Mouse (Mus musculus): ENCODE data around the gene Dapk2.

- TF ChIP-seq POLR2A (IDR thresholded peaks at IDR 0.05; ENCODE audit: insufficient read depth, low read depth, low read length) (no peak), CTCF (IDR thresholded peaks at IDR 0.05; ENCODE audit: insufficient read depth, low read depth, low read length) (no peak)
These were observed 93.2 kb downstream of the Dapk2 start for GRCm38 (mm10) chr9:66251159-66251691.

Measured in olfactory bulb, adult 2 months (tissue).